Mouse (Mus musculus): Measurements from ENCODE around the gene Tnnt3.

DNA sequence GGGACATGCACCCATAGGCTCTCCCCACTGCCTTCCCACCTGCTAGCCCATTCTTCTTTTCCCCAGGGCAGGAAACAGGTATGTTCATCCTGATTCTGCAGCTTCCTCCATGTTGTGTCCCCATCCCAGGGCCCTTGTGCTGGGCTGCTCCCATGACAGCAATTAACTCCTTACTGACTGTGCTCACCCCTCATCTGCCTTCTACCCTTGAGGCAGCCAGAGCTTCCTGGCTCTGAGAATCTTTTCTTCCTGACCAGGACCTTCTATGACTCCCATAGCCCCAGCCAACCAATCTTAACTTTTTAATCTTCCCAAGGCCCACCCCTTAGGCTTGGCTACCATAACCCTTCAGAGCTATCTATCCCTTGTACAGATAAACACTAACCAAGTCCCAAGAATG is 19.3 kb upstream of the Tnnt3 start:
- TF ChIP-seq CTCF (IDR thresholded peaks at IDR 0.05; ENCODE audit: control insufficient read depth, insufficient read depth, low read length) (no peak), POLR2A (IDR thresholded peaks at IDR 0.05; ENCODE audit: borderline replicate concordance, control insufficient read depth, low read depth, low read length) (no peak)
